Mouse (Mus musculus) stomach, embryonic 16.5 days (tissue): Measurements from ENCODE around the gene Hspg2. TPM values are rescaled to one million over a fixed set of nuclear protein-coding genes. Genes with fewer than 3 reads are reported as not detected.

Experiments used
- ATAC-seq: fragments of 200-750 bp; cut with Nextera tagmentation; 2 replicates; pipeline ENCODE4 v1.8.0; 2017; ENCODE audit warnings: moderate number of reproducible peaks, moderate TSS enrichment; ENCODE audit not compliant: insufficient read depth, low FRiP score
- H3K27ac ChIP-seq: fragments of 300-500 bp; sonication (generic); 2 replicates; pipeline ENCODE4 v1.5.1; 2014; ENCODE audit warnings: low read length
- H3K27me3 ChIP-seq: fragments of 300-500 bp; sonication (generic); 2 replicates; pipeline ENCODE4 v1.6.1; 2014; ENCODE audit warnings: low read length, control low read depth, mixed read lengths; ENCODE audit not compliant: control insufficient read depth, insufficient read depth
- H3K36me3 ChIP-seq: fragments of 300-500 bp; sonication (generic); 2 replicates; pipeline ENCODE4 v1.6.1; 2014; ENCODE audit warnings: low read length; ENCODE audit not compliant: control insufficient read depth, insufficient read depth
- H3K4me1 ChIP-seq: fragments of 300-500 bp; sonication (generic); 2 replicates; pipeline ENCODE4 v1.6.1; 2014; ENCODE audit warnings: low read length, control low read depth, mixed read lengths; ENCODE audit not compliant: control insufficient read depth, insufficient read depth
- H3K4me2 ChIP-seq: fragments of 300-500 bp; sonication (generic); 2 replicates; pipeline ENCODE4 v1.6.1; 2014; ENCODE audit warnings: low read depth, low read length, mixed read lengths
- H3K4me3 ChIP-seq: fragments of 300-500 bp; sonication (generic); replicated peaks from 2 replicates; pipeline ENCODE4 v1.5.1; 2014; ENCODE audit warnings: mild to moderate bottlenecking, low read length
- H3K9ac ChIP-seq: fragments of 300-500 bp; sonication (generic); 2 replicates; pipeline ENCODE4 v1.6.1; 2014; ENCODE audit warnings: low read length
- H3K9me3 ChIP-seq: fragments of 300-500 bp; sonication (generic); replicated peaks from 2 replicates; pipeline ENCODE4 v1.6.1; 2016; ENCODE audit warnings: low read length, control low read depth; ENCODE audit not compliant: control insufficient read depth
- WGBS: fragments of 180-500 bp; shearing (Covaris S2); extraction: QIAGEN DNeasy Blood & Tissue Kit; methylation state at CpG from one replicate; pipeline ENCODE4 v1.1.7; 2014; 5-methylcytosine and 5-hydroxymethylcytosine counted together
- polyA plus RNA-seq: library from polyadenylated mRNA; unstranded; fragments of >200 nt; fragmentation: Nextera tagmentation; extraction: Ambion mirVana; gene quantifications from 2 replicates; pipeline ENCODE4 v1.2.1, GENCODE M21; 2015

Hspg2 gene
- polyA plus RNA-seq, 1 experiment from 2014 or later: 29.5 TPM

GRCm38 (mm10) chr4:137457292-137457691 is 11.3 kb upstream of the Hspg2 start:
- no peak overlapping the region for H3K4me3 ChIP-seq
- no peak for ATAC-seq
- H3K9me3 ChIP-seq: no peaks in the 10 kb centered on the region
- H3K9ac ChIP-seq: no peak overlapping the region
- peaks cover 12% of the 10 kb centered on the region for H3K4me1 ChIP-seq
- H3K27me3 ChIP-seq: no peaks in the 10 kb centered on the region
- H3K4me2 ChIP-seq: no peak overlapping the region
- WGBS: 61% methylated on average over 4 of the region's 4 CpGs
- no peaks in the 10 kb centered on the region for H3K36me3 ChIP-seq
- H3K27ac ChIP-seq: no peak overlapping the region

GRCm38 (mm10) chr4:137458310-137458709 is 10.3 kb upstream of the Hspg2 start:
- Histone ChIP-seq H3K27ac (no peak overlapping the region), H3K4me1 (peaks cover 9% of the 10 kb centered on the region), H3K9me3 (no peaks in the 10 kb centered on the region), H3K4me3 (no peak overlapping the region), H3K4me2 (no peak overlapping the region), H3K27me3 (no peaks in the 10 kb centered on the region), H3K36me3 (no peaks in the 10 kb centered on the region), H3K9ac (no peak overlapping the region)
- no peak for ATAC-seq
- WGBS: 61% methylated on average over 9 of the region's 9 CpGs

- Histone ChIP-seq H3K9me3 (no peaks in the 10 kb centered on the region), H3K4me1 (peaks cover 9% of the 10 kb centered on the region; the same call in 1 of the 2 replicates), H3K9ac (no peak overlapping the region), H3K4me3 (no peak overlapping the region), H3K27me3 (no peaks in the 10 kb centered on the region), H3K27ac (no peak overlapping the region), H3K4me2 (no peak overlapping the region), H3K36me3 (no peaks in the 10 kb centered on the region)
- no peak for ATAC-seq
- WGBS: 54% methylated on average over 5 of the region's 5 CpGs
These were observed 9.7 kb upstream of the Hspg2 start for GRCm38 (mm10) chr4:137458861-137459260.

- H3K4me2 ChIP-seq: no peak overlapping the region
- no peak overlapping the region for H3K4me3 ChIP-seq
- H3K27ac ChIP-seq: no peak overlapping the region
- no peaks in the 10 kb centered on the region for H3K9me3 ChIP-seq
- H3K9ac ChIP-seq: no peak overlapping the region
- peaks cover 18% of the 10 kb centered on the region; the same call in 1 of the 2 replicates for H3K4me1 ChIP-seq
- WGBS: 74% methylated on average over 14 of the region's 14 CpGs
- H3K36me3 ChIP-seq: no peaks in the 10 kb centered on the region
- ATAC-seq: no peak
- H3K27me3 ChIP-seq: no peaks in the 10 kb centered on the region
These were observed 7.9 kb upstream of the Hspg2 start for GRCm38 (mm10) chr4:137460676-137461075.

GRCm38 (mm10) chr4:137461217-137461616 is 7.4 kb upstream of the Hspg2 start:
- Histone ChIP-seq H3K4me2 (no peak overlapping the region), H3K9me3 (no peaks in the 10 kb centered on the region), H3K4me3 (no peak overlapping the region), H3K27ac (no peak overlapping the region), H3K9ac (no peak overlapping the region), H3K36me3 (no peaks in the 10 kb centered on the region), H3K4me1 (peaks cover 18% of the 10 kb centered on the region; the same call in 1 of the 2 replicates), H3K27me3 (no peaks in the 10 kb centered on the region)
- WGBS: 68% methylated on average over 4 of the region's 4 CpGs
- no peak for ATAC-seq

- Histone ChIP-seq H3K36me3 (no peaks in the 10 kb centered on the region), H3K27me3 (no peaks in the 10 kb centered on the region), H3K9ac (no peak overlapping the region; the same call in 1 of the 2 replicates), H3K4me2 (no peak overlapping the region), H3K4me1 (peaks cover 23% of the 10 kb centered on the region; the same call in 1 of the 2 replicates), H3K27ac (peak overlapping the region; percentile 59; the same call in 1 of the 2 replicates), H3K9me3 (no peaks in the 10 kb centered on the region), H3K4me3 (no peak overlapping the region)
- ATAC-seq: peak; percentile 69
- WGBS: 47% methylated on average over 16 of the region's 16 CpGs
These were observed 6.4 kb upstream of the Hspg2 start for GRCm38 (mm10) chr4:137461981-137462690.

GRCm38 (mm10) chr4:137465125-137465787 is 3.3 kb upstream of the Hspg2 start:
- no peaks in the 10 kb centered on the region for H3K9me3 ChIP-seq
- no peak for ATAC-seq
- no peak overlapping the region for H3K4me3 ChIP-seq
- no peaks in the 10 kb centered on the region for H3K36me3 ChIP-seq
- no peak overlapping the region for H3K4me2 ChIP-seq
- H3K27ac ChIP-seq: peak overlapping the region; percentile 61
- peaks cover 41% of the 10 kb centered on the region for H3K4me1 ChIP-seq
- H3K9ac ChIP-seq: peak overlapping the region; percentile 15; the same call in 1 of the 2 replicates
- WGBS: 58% methylated on average over 13 of the region's 13 CpGs
- no peaks in the 10 kb centered on the region for H3K27me3 ChIP-seq

- 77% methylated on average over 4 of the region's 4 CpGs for WGBS
- no peak for ATAC-seq
- peaks cover 50% of the 10 kb centered on the region for H3K4me1 ChIP-seq
- no peaks in the 10 kb centered on the region for H3K9me3 ChIP-seq
- no peaks in the 10 kb centered on the region for H3K27me3 ChIP-seq
- H3K9ac ChIP-seq: 0 out of 2 replicates have a peak overlapping the region, but pooled peaks have one; percentile 4
- H3K36me3 ChIP-seq: no peaks in the 10 kb centered on the region
- no peak overlapping the region for H3K4me2 ChIP-seq
- H3K4me3 ChIP-seq: no peak overlapping the region
- peak overlapping the region; percentile 12 for H3K27ac ChIP-seq
These were observed 1.6 kb upstream of the Hspg2 start for GRCm38 (mm10) chr4:137466991-137467390.

- H3K27ac ChIP-seq: peak overlapping the region; percentile 12
- no peak for ATAC-seq
- no peaks in the 10 kb centered on the region for H3K36me3 ChIP-seq
- no peak overlapping the region; the same call in 1 of the 2 replicates for H3K9ac ChIP-seq
- H3K4me2 ChIP-seq: no peak overlapping the region
- H3K4me1 ChIP-seq: peaks cover 48% of the 10 kb centered on the region
- no peaks in the 10 kb centered on the region for H3K27me3 ChIP-seq
- no peak overlapping the region for H3K4me3 ChIP-seq
- 83% methylated on average over 2 of the region's 2 CpGs for WGBS
- H3K9me3 ChIP-seq: no peaks in the 10 kb centered on the region
These were observed 1.0 kb upstream of the Hspg2 start for GRCm38 (mm10) chr4:137467525-137467924.
